Mouse (Mus musculus) ES-E14 (cell line): ENCODE results near the gene 4933402J07Rik. TPM values are rescaled to one million over a fixed set of nuclear protein-coding genes. Genes with fewer than 3 reads are reported as not detected.

Experiments used
- DNase-seq: peaks from one replicate; pipeline ENCODE4 v3.0.0-alpha.2; 2013; ENCODE audit warnings: low read depth, low spot score
- H3K27ac ChIP-seq: 2 replicates; pipeline ENCODE4 v1.5.1; 2012; ENCODE audit warnings: low read depth, mild to moderate bottlenecking, low read length, moderate library complexity, mixed read lengths; ENCODE audit not compliant: poor library complexity, insufficient read depth, severe bottlenecking
- H3K36me3 ChIP-seq: 2 replicates; pipeline ENCODE4 v1.6.1; 2012; ENCODE audit warnings: mild to moderate bottlenecking, low read length, moderate library complexity, mixed read lengths; ENCODE audit not compliant: control insufficient read depth, poor library complexity, insufficient read depth, severe bottlenecking
- H3K4me1 ChIP-seq, 2 experiments: fragments of 150-350 bp in 1 of 2; sonication (generic) in 1 of 2; 2 replicates each; pipeline ENCODE4 v1.6.1; 2012; ENCODE audit warnings: low read length in 2 of 2, mild to moderate bottlenecking in 1 of 2, mixed read lengths in 1 of 2; ENCODE audit not compliant: control insufficient read depth in 2 of 2, insufficient read depth in 2 of 2, poor library complexity in 1 of 2
- H3K4me3 ChIP-seq, 2 experiments: fragments of 150-350 bp in 1 of 2; sonication (generic) in 1 of 2; 2 replicates each; pipeline ENCODE4 v1.5.1; 2012; ENCODE audit warnings: low read length in 2 of 2, low read depth in 1 of 2, mild to moderate bottlenecking in 1 of 2, mixed read lengths in 1 of 2; ENCODE audit not compliant: insufficient read depth in 1 of 2, poor library complexity in 1 of 2, severe bottlenecking in 1 of 2
- H3K9ac ChIP-seq: 2 replicates; pipeline ENCODE4 v1.6.1; 2012; ENCODE audit warnings: low read depth, mild to moderate bottlenecking, low read length, mixed read lengths; ENCODE audit not compliant: poor library complexity, insufficient read depth, severe bottlenecking
- H3K9me3 ChIP-seq: fragments of 150-350 bp; sonication (generic); 2 replicates; pipeline ENCODE4 v1.6.1; 2012; ENCODE audit warnings: low read depth, mild to moderate bottlenecking, low read length; ENCODE audit not compliant: control insufficient read depth, insufficient read depth
- CHD2 ChIP-seq: IDR thresholded peaks from 2 replicates; pipeline ENCODE4 v1.6.1; 2014; ENCODE audit warnings: mild to moderate bottlenecking, low read depth, low read length, inconsistent platforms
- HCFC1 ChIP-seq: IDR thresholded peaks from 2 replicates; pipeline ENCODE4 v1.6.1; 2012; ENCODE audit warnings: low read length, inconsistent platforms, borderline replicate concordance; ENCODE audit not compliant: insufficient read depth
- MAFK ChIP-seq: IDR thresholded peaks from 2 replicates; pipeline ENCODE4 v1.6.1; 2014; ENCODE audit warnings: mild to moderate bottlenecking, low read depth, low read length, inconsistent platforms; ENCODE audit not compliant: insufficient read depth
- ZC3H11A ChIP-seq: IDR thresholded peaks from 2 replicates; pipeline ENCODE4 v1.6.1; 2012; ENCODE audit warnings: low read depth, mild to moderate bottlenecking, inconsistent platforms, low read length, borderline replicate concordance
- ZNF384 ChIP-seq: IDR thresholded peaks from 2 replicates; pipeline ENCODE4 v1.6.1; 2012; ENCODE audit warnings: low read depth, low read length, inconsistent platforms
- in situ Hi-C, 2 experiments: fragments of 600-800 bp; cut with MboI; formaldehyde crosslinking; loops; one replicate each; pipeline ENCODE4 v1.15.1; 2025; ENCODE audit warnings: low sequenced_read_pairs in 2 of 2, inconsistent platforms in 1 of 2; ENCODE audit not compliant: unreplicated experiment in 2 of 2
- total RNA-seq: library from RNA; depleted of rRNA; stranded (reverse); fragments of 300-350 nt; gene quantifications from 2 replicates; pipeline ENCODE4 v1.2.3, GENCODE M21; 2012

Gene 4933402J07Rik
- total RNA-seq, 1 experiment: not detected

DNA sequence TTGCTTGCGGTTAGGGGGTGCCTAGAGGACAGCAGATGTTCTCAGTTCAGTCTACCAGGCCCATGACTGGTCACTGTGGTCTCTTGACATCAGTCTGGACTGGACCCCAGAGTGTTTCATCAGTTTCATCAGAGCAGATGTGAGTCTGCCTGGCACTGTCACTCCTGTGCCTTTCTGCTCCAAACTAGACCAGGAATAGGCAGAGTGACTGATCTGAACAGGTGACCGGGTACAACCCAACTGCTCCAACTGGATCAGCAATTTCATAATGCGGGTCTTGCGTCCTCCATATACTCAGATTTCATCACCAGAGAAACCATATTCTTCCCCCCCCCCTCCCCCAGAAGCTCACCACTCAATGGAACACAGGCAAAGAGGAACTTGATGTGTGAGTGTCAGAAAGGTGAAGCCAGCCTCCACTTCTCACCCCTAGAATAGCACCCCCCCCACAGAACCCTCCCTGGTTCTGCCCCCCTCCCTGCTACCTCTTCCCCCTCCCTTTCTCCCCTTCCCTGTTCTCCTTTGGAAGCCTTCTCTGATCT lies 46.1 kb downstream of the 4933402J07Rik start:
- H3K27ac ChIP-seq: no peak overlapping the region
- no peaks in the 10 kb centered on the region for H3K4me1 ChIP-seq
- peaks cover 3% of the 10 kb centered on the region; the same call in 1 of the 2 replicates for H3K9me3 ChIP-seq
- no peak overlapping the region for H3K9ac ChIP-seq
- H3K4me3 ChIP-seq: no peak overlapping the region
- in situ Hi-C loops: no loop called here
- no peak for DNase-seq
- H3K36me3 ChIP-seq: no peaks in the 10 kb centered on the region
- TF ChIP-seq CHD2 (no peak), ZNF384 (no peak), HCFC1 (no peak), MAFK (no peak)

DNA sequence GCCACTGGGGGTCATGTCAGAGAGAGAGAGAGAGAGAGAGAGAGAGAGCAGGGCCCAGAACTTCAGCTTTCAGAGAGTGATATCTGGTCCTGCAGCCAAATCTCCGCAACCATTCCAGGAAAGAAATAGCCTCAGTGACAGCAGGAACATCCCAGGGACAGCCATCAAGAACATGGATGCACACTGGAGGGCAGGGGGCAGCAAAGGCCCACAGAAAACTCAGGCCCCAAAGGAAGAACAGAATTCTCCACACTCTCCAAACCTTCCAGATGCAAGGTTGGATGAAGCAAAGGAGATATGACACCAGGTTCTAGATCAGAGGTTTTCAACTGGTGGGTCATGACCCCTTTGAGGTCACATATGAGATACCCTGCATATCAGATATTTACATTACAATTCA lies 50.0 kb downstream of the 4933402J07Rik start:
- no peak for DNase-seq
- Histone ChIP-seq H3K36me3 (peaks cover 1% of the 10 kb centered on the region; the same call in 1 of the 2 replicates), H3K4me1 (no peaks in the 10 kb centered on the region), H3K9ac (no peak overlapping the region), H3K27ac (no peak overlapping the region), H3K4me3 (no peak overlapping the region), H3K9me3 (peaks cover 6% of the 10 kb centered on the region; the same call in 1 of the 2 replicates)
- TF ChIP-seq MAFK: no peak
- TF ChIP-seq HCFC1: no peak
- no peak for TF ChIP-seq ZNF384
- TF ChIP-seq CHD2: no peak
- no peak for TF ChIP-seq ZC3H11A
- in situ Hi-C loops: no loop called here

DNA sequence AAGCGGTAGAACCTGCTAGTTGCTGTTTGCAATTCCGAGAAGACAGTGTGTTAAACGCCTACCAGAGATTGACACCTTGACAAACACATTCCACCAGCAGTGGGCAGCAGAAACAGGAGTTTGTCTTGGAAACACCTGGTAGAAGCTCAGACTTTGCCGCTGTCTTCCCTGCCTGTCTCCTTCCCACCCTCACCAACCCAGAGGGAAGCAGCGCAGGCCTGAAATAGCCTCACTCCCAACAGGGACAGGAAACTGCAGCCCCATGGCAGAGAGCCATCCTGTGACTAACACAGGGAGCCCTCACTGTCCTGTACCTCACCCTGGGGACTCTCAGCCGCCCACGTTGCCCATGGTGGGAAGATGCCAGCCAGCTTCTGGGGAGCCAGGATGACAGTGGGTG lies 55.5 kb downstream of the 4933402J07Rik start:
- peaks cover 6% of the 10 kb centered on the region; the same call in 1 of the 2 replicates for H3K9me3 ChIP-seq
- H3K27ac ChIP-seq: no peak overlapping the region
- in situ Hi-C loops: no loop called here
- TF ChIP-seq ZNF384: no peak
- no peak for TF ChIP-seq CHD2
- no peak for TF ChIP-seq MAFK
- TF ChIP-seq HCFC1: no peak
- no peak for TF ChIP-seq ZC3H11A
- no peak overlapping the region for H3K4me3 ChIP-seq
- no peak for DNase-seq
- no peaks in the 10 kb centered on the region for H3K4me1 ChIP-seq
- H3K36me3 ChIP-seq: peaks cover 1% of the 10 kb centered on the region; the same call in 1 of the 2 replicates
- H3K9ac ChIP-seq: no peak overlapping the region

DNA sequence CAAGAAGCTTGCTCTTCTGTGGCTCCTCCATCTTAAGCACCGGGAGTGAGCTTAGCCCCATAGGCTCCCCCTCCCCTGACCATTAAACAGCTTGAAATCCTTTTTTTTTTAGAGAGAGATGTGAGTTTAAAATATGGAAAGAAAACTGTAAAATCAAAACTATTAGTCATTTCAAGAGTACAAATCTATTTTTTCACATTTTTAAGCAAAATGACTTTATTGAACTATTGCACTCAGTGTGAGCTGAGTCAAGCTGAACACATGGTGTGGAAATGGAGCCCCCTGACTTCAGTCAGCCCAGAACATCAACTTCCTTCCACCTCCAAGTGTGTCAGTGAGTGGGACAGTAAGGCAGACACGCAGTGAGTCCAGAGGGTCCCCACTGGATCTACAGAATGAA lies 55.9 kb downstream of the 4933402J07Rik start:
- TF ChIP-seq HCFC1: no peak
- no peak for TF ChIP-seq MAFK
- TF ChIP-seq ZC3H11A: no peak
- no peak for TF ChIP-seq ZNF384
- no peak for TF ChIP-seq CHD2
- Histone ChIP-seq H3K9ac (no peak overlapping the region), H3K9me3 (peaks cover 5% of the 10 kb centered on the region; the same call in 1 of the 2 replicates), H3K36me3 (peaks cover 1% of the 10 kb centered on the region; the same call in 1 of the 2 replicates), H3K4me1 (no peaks in the 10 kb centered on the region), H3K27ac (no peak overlapping the region), H3K4me3 (no peak overlapping the region)
- no peak for DNase-seq
- in situ Hi-C loops: no loop called here

DNA sequence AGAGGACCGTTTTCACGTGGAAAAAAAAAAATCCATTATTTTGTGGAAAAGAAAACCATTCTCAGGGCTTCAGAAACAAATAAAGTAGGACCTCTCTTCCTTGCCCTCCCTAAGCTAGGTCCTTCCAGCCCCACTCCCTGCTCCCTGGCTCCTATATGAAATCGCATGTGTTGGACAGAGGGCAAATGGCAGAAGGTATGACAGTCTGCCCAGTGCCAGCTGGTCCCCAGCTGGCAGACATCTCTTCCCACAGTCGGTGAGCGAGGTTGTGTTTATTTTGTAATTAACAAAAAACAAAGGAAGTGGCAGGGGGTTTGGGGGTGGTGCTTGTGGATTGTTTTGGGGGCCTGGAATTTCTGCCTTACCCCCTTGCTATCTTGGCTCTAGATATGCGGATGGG lies 56.6 kb downstream of the 4933402J07Rik start:
- H3K27ac ChIP-seq: no peak overlapping the region
- TF ChIP-seq ZNF384 (no peak), CHD2 (no peak), MAFK (no peak), HCFC1 (no peak)

More for the DNA sequence above, 56.6 kb downstream of the 4933402J07Rik start:
- Histone ChIP-seq H3K4me3 (no peak overlapping the region), H3K9me3 (no peaks in the 10 kb centered on the region), H3K36me3 (peaks cover 1% of the 10 kb centered on the region; the same call in 1 of the 2 replicates), H3K9ac (no peak overlapping the region), H3K4me1 (no peaks in the 10 kb centered on the region)
- in situ Hi-C loops: no loop called here
- DNase-seq: no peak
